Mouse (Mus musculus) natural killer cell, adult 2 months (primary cell): Measurements from ENCODE around the gene Carm1.
"Not testable (repeated sequence)": the region's sequence is repeated elsewhere in the genome, so short reads cannot be mapped to it uniquely, and the experiment has no call there.

Source experiments
- DNase-seq, 2 experiments: peaks; one replicate each; pipeline ENCODE4 v3.0.0; 2022; ENCODE audit warnings: low spot score in 2 of 2

Gene Carm1

GRCm38 (mm10) chr9:21575253-21575652 lies 28.6 kb downstream of the Carm1 start:
- DNase-seq, result no peak

GRCm38 (mm10) chr9:21576286-21576685 lies 29.6 kb downstream of the Carm1 start:
- no peak for DNase-seq

GRCm38 (mm10) chr9:21578226-21578625 lies 31.5 kb downstream of the Carm1 start:
- DNase-seq, result no peak

GRCm38 (mm10) chr9:21585401-21585800 lies 38.7 kb downstream of the Carm1 start:
- DNase-seq, result no peak

- no peak for DNase-seq
Measured at GRCm38 (mm10) chr9:21587678-21588349, 41.1 kb downstream of the Carm1 start.

- DNase-seq, result no peak
Measured at GRCm38 (mm10) chr9:21588350-21588749, 41.7 kb downstream of the Carm1 start.

- DNase-seq, result no peak
Measured at GRCm38 (mm10) chr9:21589538-21589937, 42.8 kb downstream of the Carm1 start.

- DNase-seq, result peak in 1 of 2 experiments; percentile 26
Measured at GRCm38 (mm10) chr9:21591127-21591830, 44.6 kb downstream of the Carm1 start.

GRCm38 (mm10) chr9:21591831-21592702 lies 45.4 kb downstream of the Carm1 start:
- DNase-seq, result no peak

- peak; percentile 90 to 92 for DNase-seq
Measured at GRCm38 (mm10) chr9:21592703-21593121, 46.0 kb downstream of the Carm1 start, which contains the start of the genes Timm29 and Yipf2. Gene Timm29 (plus strand): TSS chr9:21592722. Gene Yipf2 (minus strand): TSS chr9:21592828.

- DNase-seq, result peak; percentile 45 to 51
Measured at GRCm38 (mm10) chr9:21593122-21593721, 46.5 kb downstream of the Carm1 start.

GRCm38 (mm10) chr9:21594350-21594749 lies 47.7 kb downstream of the Carm1 start:
- DNase-seq, result not testable (repeated sequence)

GRCm38 (mm10) chr9:21594838-21595237 lies 48.1 kb downstream of the Carm1 start:
- no peak for DNase-seq

GRCm38 (mm10) chr9:21598198-21598597 lies 51.5 kb downstream of the Carm1 start:
- peak; percentile 21 to 55 for DNase-seq

GRCm38 (mm10) chr9:21600186-21600585 lies 53.5 kb downstream of the Carm1 start:
- no peak for DNase-seq

- no peak for DNase-seq
Measured at GRCm38 (mm10) chr9:21601073-21601472, 54.4 kb downstream of the Carm1 start.

GRCm38 (mm10) chr9:21601722-21602399 lies 55.2 kb downstream of the Carm1 start:
- DNase-seq, result peak; percentile 67 to 79

- DNase-seq, result no peak
Measured at GRCm38 (mm10) chr9:21604119-21604518, 57.4 kb downstream of the Carm1 start.

- DNase-seq, result no peak
Measured at GRCm38 (mm10) chr9:21605865-21606264, 59.2 kb downstream of the Carm1 start.

- DNase-seq, result no peak
Measured at GRCm38 (mm10) chr9:21606648-21607047, 60.0 kb downstream of the Carm1 start.

GRCm38 (mm10) chr9:21609861-21610260 lies 63.2 kb downstream of the Carm1 start:
- peak; percentile 87 to 88 for DNase-seq
